Mouse (Mus musculus) lung, embryonic 16.5 days (tissue): ENCODE measurements around the gene Fam209. TPM values are rescaled to one million over a fixed set of nuclear protein-coding genes. Genes with fewer than 3 reads are reported as not detected.

Source experiments
- ATAC-seq: fragments of 200-750 bp; cut with Nextera tagmentation; 2 replicates; pipeline ENCODE4 v1.8.0; 2017; ENCODE audit warnings: low read depth, mild to moderate bottlenecking, moderate library complexity
- H3K27ac ChIP-seq: fragments of 300-500 bp; sonication (generic); 2 replicates; pipeline ENCODE4 v1.5.1; 2014; ENCODE audit warnings: mild to moderate bottlenecking, control low read depth, low read length
- H3K27me3 ChIP-seq: fragments of 300-500 bp; sonication (generic); 2 replicates; pipeline ENCODE4 v1.6.1; 2014; ENCODE audit warnings: low read depth, low read length, mixed read lengths; ENCODE audit not compliant: control insufficient read depth, insufficient read depth
- H3K36me3 ChIP-seq: fragments of 300-500 bp; sonication (generic); 2 replicates; pipeline ENCODE4 v1.6.1; 2014; ENCODE audit warnings: low read length; ENCODE audit not compliant: control insufficient read depth, insufficient read depth
- H3K4me1 ChIP-seq: fragments of 300-500 bp; sonication (generic); replicated peaks from 2 replicates; pipeline ENCODE4 v1.6.1; 2014; ENCODE audit warnings: low read length, mixed read lengths; ENCODE audit not compliant: control insufficient read depth, insufficient read depth
- H3K4me2 ChIP-seq: fragments of 300-500 bp; sonication (generic); 2 replicates; pipeline ENCODE4 v1.6.1; 2014; ENCODE audit warnings: low read depth, low read length, control low read depth
- H3K4me3 ChIP-seq: fragments of 300-500 bp; sonication (generic); 2 replicates; pipeline ENCODE4 v1.5.1; 2014; ENCODE audit warnings: mild to moderate bottlenecking, low read length, control low read depth
- H3K9ac ChIP-seq: fragments of 300-500 bp; sonication (generic); 2 replicates; pipeline ENCODE4 v1.6.1; 2014; ENCODE audit warnings: low read length, control low read depth
- H3K9me3 ChIP-seq: fragments of 300-500 bp; sonication (generic); 2 replicates; pipeline ENCODE4 v1.6.1; 2016; ENCODE audit warnings: low read length; ENCODE audit not compliant: control insufficient read depth
- WGBS: fragments of 180-500 bp; shearing (Covaris S2); extraction: QIAGEN DNeasy Blood & Tissue Kit; methylation state at CpG from one replicate; pipeline ENCODE4 v1.1.7; 2014; 5-methylcytosine and 5-hydroxymethylcytosine counted together
- polyA plus RNA-seq: library from polyadenylated mRNA; unstranded; fragments of >200 nt; fragmentation: Nextera tagmentation; extraction: Ambion mirVana; gene quantifications from 2 replicates; pipeline ENCODE4 v1.2.1, GENCODE M21; 2015

Fam209 gene
- polyA plus RNA-seq, 1 experiment from 2014 or later: 0.30 TPM

GRCm38 (mm10) chr2:172516407-172516992, 44.2 kb downstream of the Fam209 start:
- WGBS: 22% methylated on average over 11 of the region's 11 CpGs
- Histone ChIP-seq H3K4me2 (no peak overlapping the region), H3K9ac (no peak overlapping the region), H3K9me3 (no peaks in the 10 kb centered on the region), H3K4me1 (no peaks in the 10 kb centered on the region), H3K27me3 (no peaks in the 10 kb centered on the region; the same call in 1 of the 2 replicates), H3K36me3 (no peaks in the 10 kb centered on the region), H3K4me3 (no peak overlapping the region), H3K27ac (no peak overlapping the region)
- no peak for ATAC-seq

DNA sequence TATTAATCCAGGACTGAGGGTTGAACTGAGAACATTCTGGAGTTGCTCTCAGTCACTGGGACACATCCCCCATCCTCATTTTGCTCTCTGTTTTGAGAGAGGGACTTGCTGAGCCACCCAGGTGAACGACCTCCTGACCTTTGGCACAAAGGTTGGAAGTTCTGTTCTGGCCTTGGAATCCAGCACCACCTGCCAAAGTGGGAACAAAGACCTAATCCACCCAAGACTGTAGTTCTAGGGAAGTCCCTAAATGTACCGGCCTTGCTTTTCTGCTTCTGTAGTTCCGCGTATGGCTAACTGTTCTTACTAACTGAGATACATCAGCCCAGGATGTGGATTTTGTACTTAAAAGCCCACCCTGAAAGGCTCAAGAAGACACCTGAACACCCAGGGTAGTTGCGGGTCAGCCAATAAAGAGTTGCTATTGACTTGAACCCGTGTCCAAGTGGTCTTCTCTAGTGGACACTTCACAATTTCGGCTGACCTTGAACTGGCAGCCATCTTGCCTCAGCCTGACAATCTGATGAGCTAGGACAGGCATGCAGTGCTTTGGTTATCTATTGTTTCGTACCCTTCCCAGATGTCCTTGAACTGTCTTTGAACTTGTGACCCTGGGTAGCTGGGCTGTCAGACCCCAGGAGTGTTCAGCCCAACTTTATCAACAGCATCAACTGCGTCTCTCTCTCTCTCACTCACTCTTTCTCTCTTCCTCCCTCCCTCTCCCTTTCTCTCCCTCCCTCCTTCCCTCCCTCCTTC, 48.5 kb downstream of the Fam209 start:
- no peaks in the 10 kb centered on the region for H3K9me3 ChIP-seq
- no peaks in the 10 kb centered on the region for H3K4me1 ChIP-seq
- no peak for ATAC-seq
- no peak overlapping the region for H3K9ac ChIP-seq
- no peak overlapping the region for H3K4me3 ChIP-seq
- no peak overlapping the region for H3K4me2 ChIP-seq
- WGBS: 76% methylated on average over 9 of the region's 9 CpGs
- no peaks in the 10 kb centered on the region; the same call in 1 of the 2 replicates for H3K27me3 ChIP-seq
- H3K27ac ChIP-seq: no peak overlapping the region
- H3K36me3 ChIP-seq: no peaks in the 10 kb centered on the region

DNA sequence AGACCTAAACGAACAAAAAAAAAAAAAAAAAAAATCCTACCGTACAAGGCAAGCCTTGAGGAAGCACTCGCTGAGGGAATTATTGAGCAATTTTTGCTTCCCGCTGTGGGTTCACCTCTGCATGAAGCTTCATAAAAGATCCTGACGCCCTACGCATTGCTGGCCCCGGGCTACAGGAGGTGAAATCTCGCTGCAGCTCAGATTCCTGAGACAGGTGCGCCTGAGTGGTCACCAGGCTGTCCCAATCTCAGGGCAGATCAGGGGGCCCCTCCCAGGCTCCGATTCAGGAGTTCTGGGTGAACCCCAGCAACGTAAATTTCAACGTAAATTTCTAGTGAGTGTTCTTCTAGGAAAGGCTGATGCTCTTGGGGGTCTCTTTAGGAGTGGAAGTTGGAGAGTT, 50.2 kb downstream of the Fam209 start:
- Histone ChIP-seq H3K36me3 (no peaks in the 10 kb centered on the region), H3K4me3 (no peak overlapping the region), H3K9ac (no peak overlapping the region), H3K27ac (no peak overlapping the region), H3K4me1 (no peaks in the 10 kb centered on the region), H3K4me2 (no peak overlapping the region), H3K27me3 (no peaks in the 10 kb centered on the region; the same call in 1 of the 2 replicates), H3K9me3 (no peaks in the 10 kb centered on the region)
- ATAC-seq: no peak
- WGBS: 81% methylated on average over 11 of the region's 12 CpGs

Other genes starting within 250 kb of the Fam209 start
- gene Mc3r, start 224.0 kb upstream of the Fam209 start, polyA plus RNA-seq: not detected in 2 replicates
- gene Fam210b, start 127.0 kb upstream of the Fam209 start, polyA plus RNA-seq: 38.8 and 40.8 TPM in 2 replicates
- gene Aurka, start 102.0 kb upstream of the Fam209 start, polyA plus RNA-seq: 124 and 131 TPM in 2 replicates
- 34.7 and 37.5 TPM in 2 replicates for gene Cstf1, start 101.8 kb upstream of the Fam209 start, polyA plus RNA-seq
- 9.0 and 11.8 TPM in 2 replicates for gene Cass4, start 78.7 kb upstream of the Fam209 start, polyA plus RNA-seq
- 75.8 and 80.0 TPM in 2 replicates for gene Rtf2, start 32.0 kb upstream of the Fam209 start, polyA plus RNA-seq
- gene Gcnt7, start 13.9 kb upstream of the Fam209 start, polyA plus RNA-seq: 1.9 and 2.0 TPM in 2 replicates
- gene Tfap2c, start 77.1 kb downstream of the Fam209 start, polyA plus RNA-seq: 0.25 and 0.47 TPM in 2 replicates